Comparison of ENCODE assay signal across 8 mouse cellular contexts in genomic region chr3:95660788-95661478, GRCm38 (mm10). TPM values are rescaled to one million over a fixed set of nuclear protein-coding genes. Genes with fewer than 3 reads are reported as not detected.
DNase-seq lines count a peak whose midpoint lies in the region; ATAC-seq and TF ChIP-seq lines count a peak whose summit lies in the region.

No protein-coding gene starts in this region.

- TF ChIP-seq CTCF in heart, adult 2 months (IDR thresholded peaks at IDR 0.05): no peak
- TF ChIP-seq CTCF in bone marrow, adult 2 months (IDR thresholded peaks at IDR 0.05; ENCODE audit: control insufficient read depth, insufficient read depth, low read length): no peak

- H3K27ac ChIP-seq in heart, adult 2 months: peak overlapping the region; percentile 99
- peak overlapping the region; percentile 34; the same call in 1 of the 2 replicates for H3K27ac ChIP-seq in bone marrow, adult 2 months (ENCODE audit: control insufficient read depth, insufficient read depth, low read depth, low read length, poor library complexity)
- H3K27ac ChIP-seq in hindbrain, embryonic 12.5 days: no peak overlapping the region
- H3K27ac ChIP-seq in midbrain, embryonic 11.5 days (ENCODE audit: low read depth, low read length): no peak overlapping the region

- H3K9me3 ChIP-seq in hindbrain, embryonic 12.5 days (replicated peaks): no peaks in the 10 kb centered on the region
- no peaks in the 10 kb centered on the region for H3K9me3 ChIP-seq in midbrain, embryonic 11.5 days (ENCODE audit: control insufficient read depth, low read length)

- peak overlapping the region; percentile 100 for H3K9ac ChIP-seq in heart, adult 2 months (ENCODE audit: low read depth, low read length)
- peak overlapping the region; percentile 99 for H3K9ac ChIP-seq in hindbrain, embryonic 12.5 days
- H3K9ac ChIP-seq in midbrain, embryonic 11.5 days (ENCODE audit: low read length): peak overlapping the region; percentile 99; the same call in 1 of the 2 replicates

- TF ChIP-seq EP300 in heart, adult 2 months (IDR thresholded peaks at IDR 0.05; ENCODE audit: insufficient read depth, low read depth, low read length): no peak

- H3K4me1 ChIP-seq in heart, adult 2 months (ENCODE audit: control insufficient read depth, insufficient read depth, low read length): peaks cover 25% of the 10 kb centered on the region
- H3K4me1 ChIP-seq in bone marrow, adult 2 months (ENCODE audit: control insufficient read depth, insufficient read depth, low read length): peaks cover 9% of the 10 kb centered on the region
- peaks cover 40% of the 10 kb centered on the region for H3K4me1 ChIP-seq in hindbrain, embryonic 12.5 days
- H3K4me1 ChIP-seq in midbrain, embryonic 11.5 days (ENCODE audit: control insufficient read depth, insufficient read depth, low read length): peaks cover 24% of the 10 kb centered on the region

- peak overlapping the region; percentile 83 for H3K4me2 ChIP-seq in hindbrain, embryonic 12.5 days (replicated peaks)
- H3K4me2 ChIP-seq in midbrain, embryonic 11.5 days: peak overlapping the region; percentile 78

- ATAC-seq in hindbrain, embryonic 12.5 days (ENCODE audit: low FRiP score): no peak
- no peak for ATAC-seq in midbrain, embryonic 11.5 days (ENCODE audit: low FRiP score)
- no peak for ATAC-seq in megakaryocyte progenitor cell, adult 5-6 weeks (replicated peaks; ENCODE audit: poor library complexity)

- no peaks in the 10 kb centered on the region for H3K27me3 ChIP-seq in heart, adult 2 months (ENCODE audit: control insufficient read depth, insufficient read depth, low read length)
- H3K27me3 ChIP-seq in hindbrain, embryonic 12.5 days: no peaks in the 10 kb centered on the region
- H3K27me3 ChIP-seq in midbrain, embryonic 11.5 days (ENCODE audit: control insufficient read depth, insufficient read depth, low read length): no peaks in the 10 kb centered on the region

- H3K79me2 ChIP-seq in heart, adult 2 months (replicated peaks; ENCODE audit: control insufficient read depth, insufficient read depth, low read length): peaks cover 14% of the 10 kb centered on the region

- WGBS in heart, adult 2 months: 0% methylated on average over 2 of the region's 2 CpGs
- 7% methylated on average over 2 of the region's 2 CpGs for WGBS in bone marrow, adult 2 months
- WGBS in hindbrain, embryonic 12.5 days: 55% methylated on average over 2 of the region's 2 CpGs
- WGBS in midbrain, embryonic 11.5 days: 63% methylated on average over 2 of the region's 2 CpGs

- peak overlapping the region; percentile 81 for H3K4me3 ChIP-seq in heart, adult 2 months
- peak overlapping the region; percentile 78 for H3K4me3 ChIP-seq in bone marrow, adult 2 months (replicated peaks; ENCODE audit: control insufficient read depth, low read depth, low read length)
- H3K4me3 ChIP-seq in hindbrain, embryonic 12.5 days: peak overlapping the region; percentile 99
- H3K4me3 ChIP-seq in midbrain, embryonic 11.5 days (ENCODE audit: low read depth, low read length): peak overlapping the region; percentile 98

- no peak for DNase-seq in heart, adult 2 months
- DNase-seq in heart, postnatal 10 days: no peak
- DNase-seq in midbrain, embryonic 11.5 days (ENCODE audit: low spot score, missing footprints): no peak
- no peak for DNase-seq in testis, postnatal 14 days (ENCODE audit: low spot score)
- no peak for DNase-seq in urinary bladder, postnatal 4 days (ENCODE audit: low spot score in 2 of 2)

- 0 out of 2 replicates have a peak, but pooled peaks have one; percentile 12 for TF ChIP-seq POLR2A in heart, adult 2 months (IDR thresholded peaks at IDR 0.05; ENCODE audit: insufficient read depth, low read depth, low read length)
- no peak for TF ChIP-seq POLR2A in bone marrow, adult 2 months (IDR thresholded peaks at IDR 0.05; ENCODE audit: borderline replicate concordance, control insufficient read depth, low read depth, low read length)

- H3K36me3 ChIP-seq in heart, adult 2 months (ENCODE audit: control insufficient read depth, insufficient read depth, low read length): peaks cover 58% of the 10 kb centered on the region
- H3K36me3 ChIP-seq in hindbrain, embryonic 12.5 days: peaks cover 38% of the 10 kb centered on the region
- H3K36me3 ChIP-seq in midbrain, embryonic 11.5 days (ENCODE audit: control insufficient read depth, insufficient read depth, low read length): peaks cover 9% of the 10 kb centered on the region; the same call in 1 of the 2 replicates

- intact Hi-C loops in heart, adult 2 months (cut with DNase I): no loop called here
- intact Hi-C loops in heart, postnatal 10 days (cut with DNase I): no loop called here

RNA-seq across cellular contexts. Expression of gene Mcl1, which starts 2.3 kb away (rescaled TPM):
- 100 to 1,000 TPM; 134 to 139 TPM for total RNA-seq in heart, adult 2 months (2021)
- 39.1 and 64.4 TPM in 2 replicates for polyA plus RNA-seq in heart, adult 2 months (2012; rRNA removed)
- 100 to 1,000 TPM; 147 to 161 TPM for total RNA-seq in heart, postnatal 10 days (2021)
- 88.8 and 134 TPM in 2 replicates for polyA plus RNA-seq in bone marrow, adult 2 months (2011; ENCODE audit: insufficient read depth, insufficient read length, low replicate concordance, missing spikeins)
- 86.4 TPM in 2 replicates for polyA plus RNA-seq in hindbrain, embryonic 12.5 days (2016; fragmentation: Nextera tagmentation; extraction: Ambion mirVana)
- polyA plus RNA-seq in midbrain, embryonic 11.5 days (2014; fragmentation: Nextera tagmentation; extraction: Ambion mirVana): 74.1 and 79.9 TPM in 2 replicates
- 154 and 191 TPM in 2 replicates for total RNA-seq in megakaryocyte progenitor cell, adult 5-6 weeks (2015)
- 131 and 135 TPM in 2 replicates for total RNA-seq in megakaryocyte progenitor cell, adult 5-6 weeks (2017)

RNA-seq across cellular contexts. Expression of gene Adamtsl4, which starts 26.8 kb away (rescaled TPM):
- total RNA-seq in heart, adult 2 months (2021): 10 to 100 TPM; 39.2 to 51.4 TPM
- 36.2 and 46.2 TPM in 2 replicates for polyA plus RNA-seq in heart, adult 2 months (2012; rRNA removed)
- 10 to 100 TPM; 32.2 to 37.4 TPM for total RNA-seq in heart, postnatal 10 days (2021)
- 1.9 and 2.7 TPM in 2 replicates for polyA plus RNA-seq in bone marrow, adult 2 months (2011; ENCODE audit: insufficient read depth, insufficient read length, low replicate concordance, missing spikeins)
- polyA plus RNA-seq in hindbrain, embryonic 12.5 days (2016; fragmentation: Nextera tagmentation; extraction: Ambion mirVana): 0.65 and 1.2 TPM in 2 replicates
- 0.28 and 0.52 TPM in 2 replicates for polyA plus RNA-seq in midbrain, embryonic 11.5 days (2014; fragmentation: Nextera tagmentation; extraction: Ambion mirVana)
- total RNA-seq in megakaryocyte progenitor cell, adult 5-6 weeks (2015): 0.17 and 1.4 TPM in 2 replicates
- total RNA-seq in megakaryocyte progenitor cell, adult 5-6 weeks (2017): 0.33 TPM in 1 of 2 replicates, not detected in the other

RNA-seq across cellular contexts. Expression of gene Ensa, which starts 36.1 kb away (rescaled TPM):
- total RNA-seq in heart, adult 2 months (2021): 10 to 100 TPM; 71.5 to 77.7 TPM
- polyA plus RNA-seq in heart, adult 2 months (2012; rRNA removed): 17.4 and 28.3 TPM in 2 replicates
- total RNA-seq in heart, postnatal 10 days (2021): 10 to 100 TPM; 61.4 to 63.6 TPM
- 29.3 and 36.2 TPM in 2 replicates for polyA plus RNA-seq in bone marrow, adult 2 months (2011; ENCODE audit: insufficient read depth, insufficient read length, low replicate concordance, missing spikeins)
- 91.3 and 97.5 TPM in 2 replicates for polyA plus RNA-seq in hindbrain, embryonic 12.5 days (2016; fragmentation: Nextera tagmentation; extraction: Ambion mirVana)
- polyA plus RNA-seq in midbrain, embryonic 11.5 days (2014; fragmentation: Nextera tagmentation; extraction: Ambion mirVana): 88.1 and 93.2 TPM in 2 replicates
- 32.6 and 37.1 TPM in 2 replicates for total RNA-seq in megakaryocyte progenitor cell, adult 5-6 weeks (2015)
- 49.7 and 66.8 TPM in 2 replicates for total RNA-seq in megakaryocyte progenitor cell, adult 5-6 weeks (2017)

Comparison
In these comparisons a context has a peak if more than half of its experiments do, and no peak if none do; other contexts are left out.
1. H3K27ac ChIP-seq: peak in heart, adult 2 months (single experiment) and bone marrow, adult 2 months (single experiment); none in hindbrain, embryonic 12.5 days (single experiment) and midbrain, embryonic 11.5 days (single experiment).
2. Peak in every context shown above with its lines, with median percentiles within 50 percentile points of each other: H3K4me3 ChIP-seq and H3K9ac ChIP-seq.